Mouse (Mus musculus): ENCODE measurements around the gene Col7a1.

DNA sequence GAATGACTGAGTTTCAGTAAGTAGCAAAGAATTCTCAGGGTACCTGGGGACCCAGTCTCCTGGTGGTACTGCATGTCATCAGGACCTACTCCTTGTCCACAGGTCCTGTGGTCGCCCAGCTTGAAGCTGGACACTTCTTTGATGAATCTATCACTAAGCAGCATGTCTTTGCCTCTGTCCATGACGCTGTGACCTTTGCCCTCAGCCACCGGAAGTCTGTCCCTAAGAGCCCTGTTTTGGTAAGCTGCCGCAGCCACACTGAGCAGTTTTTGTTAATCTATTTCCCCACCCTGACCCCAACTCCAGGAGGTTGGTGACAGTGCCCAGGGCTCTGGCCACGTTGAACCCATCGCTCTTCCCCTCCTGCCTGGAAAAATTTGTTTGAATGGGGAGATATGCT lies 41.1 kb upstream of the Col7a1 start:
- TF ChIP-seq POU5F1 (IDR thresholded peaks at IDR 0.05; ENCODE audit: borderline replicate concordance, low read length) = no peak
- no peak for TF ChIP-seq CTCF (conservative IDR thresholded peaks at IDR 0.05; ENCODE audit: low read length)
- TF ChIP-seq NANOG (IDR thresholded peaks at IDR 0.05; ENCODE audit: borderline replicate concordance, low read length) = no peak

Measured in E14TG2a.4 (cell line).